8 mouse cellular contexts compared by ENCODE assay signal in genomic region chr7:115568821-115569240, GRCm38 (mm10).
DNase-seq lines count a peak whose midpoint lies in the region; ATAC-seq and TF ChIP-seq lines count a peak whose summit lies in the region.

No protein-coding gene starts in this region.

- peak overlapping the region; percentile 67 for H3K27ac ChIP-seq in heart, embryonic 10.5 days

- no peak for TF ChIP-seq CTCF in brain, embryonic 14.5 days (IDR thresholded peaks at IDR 0.05; ENCODE audit: borderline replicate concordance, extremely low read depth, insufficient read depth, insufficient read length)

- peak; percentile 9 for DNase-seq in adrenal gland, postnatal 14 days
- DNase-seq in adrenal gland, adult 8-10 months, result no peak
- peak; percentile 80 for DNase-seq in brain, embryonic 14.5 days (ENCODE audit: low read depth)
- no peak for DNase-seq in heart, embryonic 10.5 days (ENCODE audit: low spot score)
- peak; percentile 83 for DNase-seq in mesoderm, embryonic 11.5 days (ENCODE audit: low read depth, low spot score)
- no peak for DNase-seq in thymus, postnatal 0 days (ENCODE audit: low spot score)
- no peak for DNase-seq in layer of hippocampus, postnatal 14 days (ENCODE audit: low spot score in 2 of 2)

- no peaks in the 10 kb centered on the region for H3K36me3 ChIP-seq in heart, embryonic 10.5 days

- H3K4me1 ChIP-seq in heart, embryonic 10.5 days, result peaks cover 20% of the 10 kb centered on the region

- H3K9me3 ChIP-seq in heart, embryonic 10.5 days, result no peaks in the 10 kb centered on the region

- no peaks in the 10 kb centered on the region for H3K27me3 ChIP-seq in heart, embryonic 10.5 days (ENCODE audit: insufficient read depth, poor library complexity, severe bottlenecking)

- 43% methylated on average over 9 of the region's 9 CpGs for WGBS in heart, embryonic 10.5 days

- ATAC-seq in erythroblast, adult 5-6 weeks (replicated peaks; ENCODE audit: low FRiP score, poor library complexity, severe bottlenecking), result no peak

- 0 out of 2 replicates have a peak overlapping the region, but pooled peaks have one; percentile 10 for H3K4me3 ChIP-seq in heart, embryonic 10.5 days

- TF ChIP-seq POLR2A in brain, embryonic 14.5 days (IDR thresholded peaks at IDR 0.05; ENCODE audit: borderline replicate concordance, extremely low read depth, insufficient read depth, insufficient read length, poor library complexity, severe bottlenecking), result no peak

Comparison
In these comparisons a context has a peak if more than half of its experiments do, and no peak if none do; other contexts are left out.
1. DNase-seq: peak in adrenal gland, postnatal 14 days (single experiment), brain, embryonic 14.5 days (single experiment) and mesoderm, embryonic 11.5 days (single experiment); none in adrenal gland, adult 8-10 months (single experiment), heart, embryonic 10.5 days (single experiment), thymus, postnatal 0 days (single experiment) and layer of hippocampus, postnatal 14 days (0 of 2).